Mouse (Mus musculus) forebrain, embryonic 14.5 days (tissue): ENCODE results near the gene Anp32e. TPM values are rescaled to one million over a fixed set of nuclear protein-coding genes. Genes with fewer than 3 reads are reported as not detected.
"Not testable (repeated sequence)": the region's sequence is repeated elsewhere in the genome, so short reads cannot be mapped to it uniquely, and the experiment has no call there.

Source experiments
- ATAC-seq: fragments of 200-750 bp; cut with Nextera tagmentation; 2 replicates; pipeline ENCODE4 v1.8.0; 2017; ENCODE audit warnings: mild to moderate bottlenecking, moderate library complexity
- DNase-seq: peaks from one replicate; pipeline ENCODE4 v3.0.0-alpha.2; 2015; ENCODE audit warnings: low spot score
- H3K27ac ChIP-seq: fragments of 300-500 bp; sonication (generic); 2 replicates; pipeline ENCODE4 v1.5.1; 2014; ENCODE audit warnings: low read depth, mild to moderate bottlenecking, control low read depth, low read length, moderate library complexity
- H3K27me3 ChIP-seq: fragments of 300-500 bp; sonication (generic); replicated peaks from 2 replicates; pipeline ENCODE4 v1.6.1; 2014; ENCODE audit warnings: low read length, control low read depth, mixed read lengths; ENCODE audit not compliant: control insufficient read depth, insufficient read depth
- H3K36me3 ChIP-seq: fragments of 300-500 bp; sonication (generic); 2 replicates; pipeline ENCODE4 v1.6.1; 2014; ENCODE audit warnings: low read length, control low read depth; ENCODE audit not compliant: control insufficient read depth, insufficient read depth
- H3K4me1 ChIP-seq: fragments of 300-500 bp; sonication (generic); 2 replicates; pipeline ENCODE4 v1.6.1; 2014; ENCODE audit warnings: antibody characterized with exemption, low read length, control low read depth; ENCODE audit not compliant: control insufficient read depth, insufficient read depth
- H3K4me2 ChIP-seq: fragments of 300-500 bp; sonication (generic); 2 replicates; pipeline ENCODE4 v1.6.1; 2014; ENCODE audit warnings: mild to moderate bottlenecking, control low read depth, low read length
- H3K4me3 ChIP-seq: fragments of 300-500 bp; sonication (generic); 2 replicates; pipeline ENCODE4 v1.5.1; 2014; ENCODE audit warnings: low read depth, low read length, control low read depth
- H3K9ac ChIP-seq: fragments of 300-500 bp; sonication (generic); 2 replicates; pipeline ENCODE4 v1.6.1; 2014; ENCODE audit warnings: mild to moderate bottlenecking, low read length, control low read depth, moderate library complexity
- H3K9me3 ChIP-seq: fragments of 300-500 bp; sonication (generic); replicated peaks from 2 replicates; pipeline ENCODE4 v1.6.1; 2016; ENCODE audit warnings: low read length, control low read depth, mixed read lengths; ENCODE audit not compliant: control insufficient read depth
- whole genome bisulfite sequencing: fragments of 180-500 bp; shearing (Covaris S2); extraction: QIAGEN DNeasy Blood & Tissue Kit; methylation state at CpG from one replicate; pipeline ENCODE4 v1.1.7; 2014; 5-methylcytosine and 5-hydroxymethylcytosine counted together
- polyA plus RNA-seq: library from polyadenylated mRNA; unstranded; fragments of >200 nt; fragmentation: Nextera tagmentation; extraction: Ambion mirVana; gene quantifications from 2 replicates; pipeline ENCODE4 v1.2.1, GENCODE M21; 2014

The Anp32e gene
- polyA plus RNA-seq, 1 experiment from 2014 or later = 49.1 TPM

- peak; percentile 76 for DNase-seq
- 56% methylated on average over 8 of the region's 8 CpGs for WGBS
- Histone ChIP-seq H3K36me3 (no peaks in the 10 kb centered on the region), H3K4me3 (no peak overlapping the region), H3K9ac (no peak overlapping the region), H3K4me2 (no peak overlapping the region), H3K4me1 (no peaks in the 10 kb centered on the region), H3K9me3 (no peaks in the 10 kb centered on the region), H3K27me3 (no peaks in the 10 kb centered on the region), H3K27ac (no peak overlapping the region)
- 0 out of 2 replicates have a peak, but pooled peaks have one; percentile 21 for ATAC-seq
Measured at GRCm38 (mm10) chr3:95957359-95958148, 28.5 kb downstream of the Anp32e start.

GRCm38 (mm10) chr3:95959082-95959481 is 30.0 kb downstream of the Anp32e start:
- Histone ChIP-seq H3K9me3 (no peaks in the 10 kb centered on the region), H3K9ac (no peak overlapping the region), H3K4me3 (no peak overlapping the region), H3K4me1 (no peaks in the 10 kb centered on the region), H3K36me3 (no peaks in the 10 kb centered on the region), H3K27ac (no peak overlapping the region), H3K27me3 (no peaks in the 10 kb centered on the region), H3K4me2 (no peak overlapping the region)
- 76% methylated on average over 5 of the region's 5 CpGs for WGBS
- no peak for DNase-seq
- no peak for ATAC-seq

GRCm38 (mm10) chr3:95959807-95960206 is 30.8 kb downstream of the Anp32e start:
- Histone ChIP-seq H3K27ac (no peak overlapping the region), H3K4me3 (no peak overlapping the region), H3K9ac (no peak overlapping the region), H3K9me3 (no peaks in the 10 kb centered on the region), H3K4me1 (no peaks in the 10 kb centered on the region), H3K36me3 (no peaks in the 10 kb centered on the region), H3K4me2 (no peak overlapping the region), H3K27me3 (no peaks in the 10 kb centered on the region)
- ATAC-seq (no peak), DNase-seq (peak; percentile 32)
- WGBS = 91% methylated on average over 1 of the region's 1 CpGs

GRCm38 (mm10) chr3:95962182-95962581 is 33.1 kb downstream of the Anp32e start:
- not testable (repeated sequence) for H3K4me1 ChIP-seq, H3K4me3 ChIP-seq, ATAC-seq, DNase-seq, H3K36me3 ChIP-seq, H3K9me3 ChIP-seq, H3K4me2 ChIP-seq, H3K27me3 ChIP-seq, H3K27ac ChIP-seq, H3K9ac ChIP-seq
- 85% methylated on average over 8 of the region's 8 CpGs for WGBS

GRCm38 (mm10) chr3:95963230-95963629 is 34.2 kb downstream of the Anp32e start:
- no peak overlapping the region for H3K4me3 ChIP-seq
- no peak overlapping the region for H3K9ac ChIP-seq
- no peaks in the 10 kb centered on the region for H3K36me3 ChIP-seq
- H3K27ac ChIP-seq = no peak overlapping the region
- WGBS = 42% methylated on average over 2 of the region's 2 CpGs
- 0 out of 2 replicates have a peak, but pooled peaks cover 3% of the 10 kb centered on the region for H3K4me1 ChIP-seq
- DNase-seq (no peak), ATAC-seq (no peak)
- H3K4me2 ChIP-seq = no peak overlapping the region
- no peaks in the 10 kb centered on the region for H3K27me3 ChIP-seq
- H3K9me3 ChIP-seq = no peaks in the 10 kb centered on the region

- Histone ChIP-seq H3K27ac (no peak overlapping the region), H3K4me1 (0 out of 2 replicates have a peak, but pooled peaks cover 3% of the 10 kb centered on the region), H3K9me3 (no peaks in the 10 kb centered on the region), H3K4me2 (no peak overlapping the region), H3K36me3 (no peaks in the 10 kb centered on the region), H3K9ac (no peak overlapping the region), H3K4me3 (no peak overlapping the region), H3K27me3 (no peaks in the 10 kb centered on the region)
- ATAC-seq = no peak
- 43% methylated on average over 4 of the region's 4 CpGs for WGBS
- DNase-seq = no peak
Measured at GRCm38 (mm10) chr3:95963681-95964080, 34.6 kb downstream of the Anp32e start.

- Histone ChIP-seq H3K4me1 (0 out of 2 replicates have a peak, but pooled peaks cover 3% of the 10 kb centered on the region), H3K9ac (peak overlapping the region; percentile 29), H3K4me3 (peak overlapping the region; percentile 11), H3K36me3 (no peaks in the 10 kb centered on the region), H3K27ac (no peak overlapping the region), H3K27me3 (no peaks in the 10 kb centered on the region), H3K9me3 (no peaks in the 10 kb centered on the region), H3K4me2 (peak overlapping the region; percentile 42)
- peak; percentile 57 for ATAC-seq
- DNase-seq = peak; percentile 78
- WGBS = 6% methylated on average over 7 of the region's 7 CpGs
Measured at GRCm38 (mm10) chr3:95965518-95966451, 36.7 kb downstream of the Anp32e start.

- DNase-seq (no peak), ATAC-seq (no peak)
- no peak overlapping the region for H3K9ac ChIP-seq
- WGBS = 80% methylated on average over 1 of the region's 1 CpGs
- H3K9me3 ChIP-seq = no peaks in the 10 kb centered on the region
- H3K27me3 ChIP-seq = no peaks in the 10 kb centered on the region
- no peak overlapping the region for H3K27ac ChIP-seq
- no peak overlapping the region for H3K4me2 ChIP-seq
- no peaks in the 10 kb centered on the region for H3K36me3 ChIP-seq
- H3K4me3 ChIP-seq = no peak overlapping the region
- peaks cover 10% of the 10 kb centered on the region for H3K4me1 ChIP-seq
Measured at GRCm38 (mm10) chr3:95969277-95969676, 40.2 kb downstream of the Anp32e start.
